Mouse (Mus musculus) CH12.LX (cell line): ENCODE measurements around the gene Epb41l1. TPM values are rescaled to one million over a fixed set of nuclear protein-coding genes. Genes with fewer than 3 reads are reported as not detected.

ENCODE experiments used
- DNase-seq: peaks from one replicate; pipeline ENCODE4 v3.0.0-alpha.2; 2013; ENCODE audit errors: extremely low read depth
- H3K27ac ChIP-seq: 2 replicates; pipeline ENCODE4 v1.5.1; 2012; ENCODE audit warnings: low read depth, mild to moderate bottlenecking, control low read depth, moderate library complexity; ENCODE audit not compliant: insufficient read depth
- H3K27me3 ChIP-seq: replicated peaks from 2 replicates; pipeline ENCODE3; 2012; ENCODE audit warnings: inconsistent platforms
- H3K36me3 ChIP-seq, 2 experiments: replicated peaks in 1 of 2; 2 replicates each; pipeline versions ENCODE3 to v1.6.1; 2012; ENCODE audit warnings: inconsistent platforms in 1 of 2, low read length in 1 of 2, mild to moderate bottlenecking in 1 of 2, mixed read lengths in 1 of 2, moderate library complexity in 1 of 2; ENCODE audit not compliant: control insufficient read depth in 1 of 2, insufficient read depth in 1 of 2
- H3K4me1 ChIP-seq, 2 experiments: 2 replicates each; pipeline ENCODE4 v1.6.1; 2012; ENCODE audit warnings: inconsistent platforms in 1 of 2, moderate library complexity in 1 of 2; ENCODE audit not compliant: insufficient read depth in 2 of 2, control insufficient read depth in 1 of 2
- H3K4me2 ChIP-seq: 2 replicates; pipeline ENCODE4 v1.6.1; 2012; ENCODE audit warnings: low read depth, mild to moderate bottlenecking, control low read depth; ENCODE audit not compliant: poor library complexity, insufficient read depth, severe bottlenecking
- H3K4me3 ChIP-seq, 3 experiments: fragments of 150-350 bp in 1 of 3; sonication (generic) in 1 of 3; replicated peaks in 1 of 3; 2 replicates each; pipeline versions ENCODE3 to v1.5.1; 2011 to 2012; ENCODE audit warnings: low read depth in 2 of 3, low read length in 2 of 3, mild to moderate bottlenecking in 2 of 3, moderate library complexity in 2 of 3, control low read depth in 1 of 3, improper control_type of control experiment in 1 of 3, inconsistent platforms in 1 of 3, mixed read lengths in 1 of 3; ENCODE audit not compliant: poor library complexity in 1 of 3
- H3K79me2 ChIP-seq: replicated peaks from 2 replicates; pipeline ENCODE4 v1.6.1; 2012; ENCODE audit warnings: mild to moderate bottlenecking, moderate library complexity; ENCODE audit not compliant: control insufficient read depth, poor library complexity, insufficient read depth, severe bottlenecking; ENCODE audit errors: extremely low read depth
- H3K9ac ChIP-seq: 2 replicates; pipeline ENCODE4 v1.6.1; 2012; ENCODE audit warnings: low read depth, mild to moderate bottlenecking, control low read depth, moderate library complexity; ENCODE audit not compliant: insufficient read depth
- H3K9me3 ChIP-seq: replicated peaks from 2 replicates; pipeline ENCODE3; 2012; ENCODE audit warnings: low read length, inconsistent platforms, mixed read lengths
- BHLHE40 ChIP-seq: IDR thresholded peaks from 2 replicates; pipeline ENCODE4 v1.6.1; 2011; ENCODE audit warnings: mild to moderate bottlenecking, low read depth, low read length, improper control_type of control experiment
- CHD1 ChIP-seq: IDR thresholded peaks from 2 replicates; pipeline ENCODE4 v1.6.1; 2012; ENCODE audit warnings: low read depth, low read length, improper control_type of control experiment, inconsistent platforms
- CTCF ChIP-seq, 2 experiments: IDR thresholded peaks in 1 of 2; conservative IDR thresholded peaks in 1 of 2; 2 replicates each; pipeline ENCODE4 v1.5.1; 2011 to 2012; ENCODE audit warnings: low read depth in 2 of 2, low read length in 2 of 2, improper control_type of control experiment in 1 of 2, inconsistent platforms in 1 of 2, mild to moderate bottlenecking in 1 of 2, moderate library complexity in 1 of 2
- ELF1 ChIP-seq: IDR thresholded peaks from 2 replicates; pipeline ENCODE4 v1.6.1; 2014; ENCODE audit warnings: low read depth, mild to moderate bottlenecking, inconsistent platforms, low read length, improper control_type of control experiment
- EP300 ChIP-seq: IDR thresholded peaks from 2 replicates; pipeline ENCODE4 v1.6.1; 2011; ENCODE audit warnings: low read length, improper control_type of control experiment
- GABPA ChIP-seq: IDR thresholded peaks from 2 replicates; pipeline ENCODE4 v1.6.1; 2012; ENCODE audit warnings: low read depth, low read length, improper control_type of control experiment, inconsistent platforms; ENCODE audit not compliant: insufficient replicate concordance
- IRF4 ChIP-seq: IDR thresholded peaks from 2 replicates; pipeline ENCODE4 v1.6.1; 2014; ENCODE audit warnings: low read depth, mild to moderate bottlenecking, inconsistent platforms, low read length, improper control_type of control experiment
- KAT2A ChIP-seq: IDR thresholded peaks from 2 replicates; pipeline ENCODE4 v1.6.1; 2012; ENCODE audit warnings: low read length, improper control_type of control experiment, inconsistent platforms; ENCODE audit not compliant: insufficient replicate concordance
- MAFK ChIP-seq: IDR thresholded peaks from 2 replicates; pipeline ENCODE4 v1.6.1; 2011; ENCODE audit warnings: low read length, improper control_type of control experiment; ENCODE audit not compliant: insufficient replicate concordance
- MAX ChIP-seq: IDR thresholded peaks from 2 replicates; pipeline ENCODE4 v1.6.1; 2011; ENCODE audit warnings: low read length, improper control_type of control experiment
- MAZ ChIP-seq: IDR thresholded peaks from 2 replicates; pipeline ENCODE4 v1.6.1; 2012; ENCODE audit warnings: low read depth, mild to moderate bottlenecking, inconsistent platforms, low read length, improper control_type of control experiment, moderate library complexity
- NELFE ChIP-seq: IDR thresholded peaks from 2 replicates; pipeline ENCODE4 v1.6.1; 2011; ENCODE audit warnings: low read depth, low read length, improper control_type of control experiment
- SIN3A ChIP-seq: IDR thresholded peaks from 2 replicates; pipeline ENCODE4 v1.6.1; 2012; ENCODE audit warnings: low read length, improper control_type of control experiment, inconsistent platforms
- SMC3 ChIP-seq: IDR thresholded peaks from 2 replicates; pipeline ENCODE4 v1.6.1; 2011; ENCODE audit warnings: low read depth, low read length, improper control_type of control experiment
- TCF12 ChIP-seq: IDR thresholded peaks from 2 replicates; pipeline ENCODE4 v1.6.1; 2014; ENCODE audit warnings: low read depth, mild to moderate bottlenecking, inconsistent platforms, low read length, improper control_type of control experiment
- ZC3H11A ChIP-seq: IDR thresholded peaks from 2 replicates; pipeline ENCODE4 v1.6.1; 2012; ENCODE audit warnings: low read depth, mild to moderate bottlenecking, inconsistent platforms, low read length, improper control_type of control experiment
- ZKSCAN1 ChIP-seq: IDR thresholded peaks from 2 replicates; pipeline ENCODE4 v1.6.1; 2012; ENCODE audit warnings: low read depth, inconsistent platforms, low read length, improper control_type of control experiment, borderline replicate concordance
- ZMIZ1 ChIP-seq: IDR thresholded peaks from 2 replicates; pipeline ENCODE4 v1.6.1; 2012; ENCODE audit warnings: low read depth, mild to moderate bottlenecking, inconsistent platforms, low read length, improper control_type of control experiment
- dilution Hi-C: fragments of 300-500 bp; cut with MboI; formaldehyde crosslinking; loops from 2 replicates; pipeline ENCODE4 v1.14.3; 2020; ENCODE audit warnings: low sequenced_read_pairs; ENCODE audit not compliant: extremely low pct_unique_long_range_greater_than_20kb, extremely low pct_ligation_motif_present
- in situ Hi-C: fragments of 300-500 bp; cut with MboI; formaldehyde crosslinking; loops from 3 replicates; pipeline ENCODE4 v1.14.3; 2019; ENCODE audit warnings: low sequenced_read_pairs, low pct_ligation_motif_present, low pct_unique_long_range_greater_than_20kb, mixed read lengths
- polyA plus RNA-seq: library from polyadenylated mRNA; unstranded; fragments of >175 nt; gene quantifications from 2 replicates; pipeline ENCODE4 v1.2.1, GENCODE M21; 2012; ENCODE audit warnings: low read depth; ENCODE audit not compliant: insufficient read length
- total RNA-seq, 2 experiments: library from RNA; depleted of rRNA; stranded (reverse); fragments of 300-350 nt in 1 of 2; fragments of >200 nt in 1 of 2; gene quantifications; 2 replicates each; pipeline ENCODE4 v1.2.3; 2012 to 2014

The Epb41l1 gene
- total and polyA plus RNA-seq, 3 experiments, result 0.21 TPM; not detected in 2

- TF ChIP-seq CTCF (conservative IDR thresholded peaks at IDR 0.05 in 1 of 2, IDR thresholded peaks at IDR 0.05 in 1 of 2; ENCODE audit: low read depth in 2 of 2, low read length in 2 of 2), result peak in 1 of 2 experiments; percentile 26; a peak in 2 of 4 replicates
- TF ChIP-seq ELF1, result no peak
- Histone ChIP-seq H3K9me3 (no peaks in the 10 kb centered on the region), H3K27me3 (peaks cover 28% of the 10 kb centered on the region), H3K36me3 (no peaks in the 10 kb centered on the region), H3K79me2 (no peaks in the 10 kb centered on the region), H3K27ac (no peak overlapping the region), H3K4me3 (no peak overlapping the region), H3K4me1 (peaks cover 9 to 13% of the 10 kb centered on the region in 2 experiments), H3K9ac (no peak overlapping the region), H3K4me2 (no peak overlapping the region)
- no peak for DNase-seq
- dilution Hi-C loops (no loop called here), in situ Hi-C loops (no loop called here)
Observed at GRCm38 (mm10) chr2:156540991-156541390, 120.3 kb downstream of the Epb41l1 start.

- no peak for TF ChIP-seq MAX
- TF ChIP-seq MAZ, result no peak
- no peak for TF ChIP-seq BHLHE40
- TF ChIP-seq GABPA, result no peak
- no peak for TF ChIP-seq KAT2A
- no peak for TF ChIP-seq SIN3A
- no peak for TF ChIP-seq EP300
- no peak for TF ChIP-seq ZC3H11A
- no peak for TF ChIP-seq IRF4
- TF ChIP-seq SMC3, result no peak
- TF ChIP-seq CHD1, result no peak
- TF ChIP-seq TCF12, result no peak
- no peak for TF ChIP-seq ZKSCAN1
- TF ChIP-seq CTCF (conservative IDR thresholded peaks at IDR 0.05 in 1 of 2, IDR thresholded peaks at IDR 0.05 in 1 of 2; ENCODE audit: low read depth in 2 of 2, low read length in 2 of 2), result no peak
- TF ChIP-seq MAFK, result no peak
- TF ChIP-seq ZMIZ1, result no peak
- TF ChIP-seq NELFE, result no peak
- Histone ChIP-seq H3K4me2 (no peak overlapping the region), H3K27ac (no peak overlapping the region), H3K4me1 (peaks cover 12 to 13% of the 10 kb centered on the region in 2 experiments), H3K4me3 (no peak overlapping the region), H3K79me2 (no peaks in the 10 kb centered on the region), H3K9me3 (no peaks in the 10 kb centered on the region), H3K36me3 (no peaks in the 10 kb centered on the region), H3K9ac (no peak overlapping the region), H3K27me3 (peaks cover 15% of the 10 kb centered on the region)
- in situ Hi-C loops (no loop called here), dilution Hi-C loops (no loop called here)
- no peak for DNase-seq
Observed at GRCm38 (mm10) chr2:156542410-156542809, 121.7 kb downstream of the Epb41l1 start.
